Mouse (Mus musculus) ES-Bruce4 (cell line): ENCODE measurements at regions not wholly inside any gene's neighbourhood (a gene's known extent, or its start where the extent isn't known, plus 50 kb on each side); places are given as distances from the start of the nearest gene placed in this dataset.

ENCODE experiments used
- CTCF ChIP-seq: IDR thresholded peaks from one replicate; pipeline ENCODE4 v1.8.1; 2011; ENCODE audit warnings: low read depth, low read length
- POLR2A ChIP-seq: IDR thresholded peaks from one replicate; pipeline ENCODE4 v1.8.1; 2011; ENCODE audit warnings: low read length; ENCODE audit not compliant: insufficient read depth

GRCm38 (mm10) chr15:3205522-3205921 is 62.8 kb upstream of the Selenop start:
- TF ChIP-seq CTCF (no peak), POLR2A (no peak)
